In the genomic region with DNA sequence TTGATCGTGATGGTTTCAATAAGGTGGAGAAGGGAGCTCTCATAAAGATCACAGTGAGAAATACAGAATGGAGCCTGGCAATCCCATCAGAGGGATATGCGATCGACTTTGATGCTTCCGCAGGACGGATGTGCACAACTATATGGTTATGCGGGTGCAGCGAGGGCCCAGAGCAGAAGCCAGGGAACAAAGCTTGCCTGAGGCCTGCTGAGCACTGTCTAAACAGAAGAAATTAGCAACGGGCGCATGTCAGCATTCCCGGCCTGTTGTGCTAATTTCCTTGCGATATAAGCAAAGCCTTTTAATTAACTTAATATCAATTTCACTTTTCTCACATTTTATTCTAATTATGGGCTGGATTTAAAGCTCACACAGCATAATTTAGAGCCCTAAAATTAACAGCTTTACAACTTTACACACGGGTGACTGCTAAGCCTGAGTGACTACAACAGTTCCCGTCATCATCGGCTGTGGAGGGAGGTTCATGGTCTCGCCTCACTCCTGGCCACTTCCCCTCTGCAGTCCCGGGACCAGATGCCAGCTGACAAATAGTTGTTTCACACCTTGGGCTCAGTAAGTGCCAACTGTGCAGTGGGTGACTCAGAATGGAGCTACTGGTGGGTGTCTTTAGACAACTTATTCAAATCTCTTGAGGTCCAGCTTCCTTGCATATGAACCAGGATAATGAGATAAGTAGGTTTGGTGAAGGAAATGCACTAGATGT, we compare ENCODE assay signal across 23 mouse cellular contexts. TPM values are rescaled to one million over a fixed set of nuclear protein-coding genes. Genes with fewer than 3 reads are reported as not detected.
DNase-seq lines count a peak whose midpoint lies in the region; ATAC-seq and TF ChIP-seq lines count a peak whose summit lies in the region.
"Had no signal": no experiment of that assay in that cellular context is flagged by ENCODE, and none has a peak within 500 bp of the region (broad histone marks: within the 10 kb centered on the region; RNA-seq: fewer than 3 reads in every experiment).

No protein-coding gene starts in this region.

- peaks cover 12% of the 10 kb centered on the region; the same call in 1 of the 2 replicates for H3K4me1 ChIP-seq in forebrain, embryonic 13.5 days
- no peaks in the 10 kb centered on the region for H3K4me1 ChIP-seq in forebrain, postnatal 0 days (ENCODE audit: insufficient read depth)
- H3K4me1 ChIP-seq: heart, embryonic 15.5 days; hindbrain, embryonic 10.5 days; limb, embryonic 10.5 days; midbrain, embryonic 13.5 days; neural tube, embryonic 12.5 days had no signal

- 83% methylated on average over 16 of the region's 16 CpGs for WGBS in forebrain, embryonic 13.5 days
- 53% methylated on average over 16 of the region's 16 CpGs for WGBS in forebrain, postnatal 0 days

- H3K4me3 ChIP-seq in forebrain, embryonic 13.5 days = no peak overlapping the region
- H3K4me3 ChIP-seq in forebrain, postnatal 0 days (ENCODE audit: low read depth, low read length) = no peak overlapping the region
- H3K4me3 ChIP-seq: heart, embryonic 15.5 days; hindbrain, embryonic 10.5 days; limb, embryonic 10.5 days; midbrain, embryonic 13.5 days; neural tube, embryonic 12.5 days had no signal

- no peak for TF ChIP-seq CTCF in forebrain, postnatal 0 days (IDR thresholded peaks at IDR 0.05; ENCODE audit: low read depth)

- no peak overlapping the region for H3K4me2 ChIP-seq in forebrain, embryonic 13.5 days
- no peak overlapping the region for H3K4me2 ChIP-seq in forebrain, postnatal 0 days (ENCODE audit: low read depth)
- H3K4me2 ChIP-seq: heart, embryonic 15.5 days; midbrain, embryonic 13.5 days; neural tube, embryonic 12.5 days had no signal

- H3K9me3 ChIP-seq in forebrain, embryonic 13.5 days (replicated peaks) = no peaks in the 10 kb centered on the region
- H3K9me3 ChIP-seq in forebrain, postnatal 0 days (ENCODE audit: low read length) = no peaks in the 10 kb centered on the region
- H3K9me3 ChIP-seq: heart, embryonic 15.5 days; hindbrain, embryonic 10.5 days; limb, embryonic 10.5 days; midbrain, embryonic 13.5 days; neural tube, embryonic 12.5 days had no signal

- no peak overlapping the region for H3K27ac ChIP-seq in forebrain, embryonic 13.5 days
- no peak overlapping the region for H3K27ac ChIP-seq in forebrain, postnatal 0 days (ENCODE audit: low read depth, low read length)
- H3K27ac ChIP-seq: heart, embryonic 15.5 days; hindbrain, embryonic 10.5 days; hindbrain, postnatal 0 days; limb, embryonic 10.5 days; midbrain, embryonic 13.5 days; neural tube, embryonic 12.5 days had no signal

- no peaks in the 10 kb centered on the region for H3K27me3 ChIP-seq in forebrain, embryonic 13.5 days
- no peaks in the 10 kb centered on the region for H3K27me3 ChIP-seq in forebrain, postnatal 0 days (ENCODE audit: insufficient read depth, low read length)
- H3K27me3 ChIP-seq: heart, embryonic 15.5 days; midbrain, embryonic 13.5 days; neural tube, embryonic 12.5 days had no signal

- H3K9ac ChIP-seq in forebrain, embryonic 13.5 days = no peak overlapping the region
- no peak overlapping the region for H3K9ac ChIP-seq in forebrain, postnatal 0 days
- H3K9ac ChIP-seq: heart, embryonic 15.5 days; liver, postnatal 0 days; midbrain, embryonic 13.5 days; neural tube, embryonic 12.5 days had no signal

- no peak for DNase-seq in forebrain, postnatal 0 days
- peak; percentile 2 to 10 for DNase-seq in heart, adult 18-20 months
- no peak for DNase-seq in heart, postnatal 36 days
- peak; percentile 35 to 63 for DNase-seq in left cerebral cortex, adult 9 months (ENCODE audit: low spot score in 2 of 2)
- DNase-seq in left cerebral cortex, postnatal 4 days = no peak
- peak; percentile 79 for DNase-seq in brain, adult 2 months (ENCODE audit: low read depth, low spot score)
- no peak for DNase-seq in cerebellum, adult 8-10 months
- DNase-seq: adrenal gland, postnatal 25 days; cerebellum, adult 2 months; gastrocnemius, postnatal 14 days; liver, postnatal 0 days; lung, postnatal 14 days; spleen, adult 18-20 months; thymus, adult 2 months had no signal

- intact Hi-C loops in heart, postnatal 36 days (cut with DNase I) = no loop called here
- intact Hi-C loops in left cerebral cortex, postnatal 4 days (cut with DNase I) = no loop called here

- no peaks in the 10 kb centered on the region for H3K36me3 ChIP-seq in forebrain, embryonic 13.5 days (ENCODE audit: poor library complexity, severe bottlenecking)
- no peaks in the 10 kb centered on the region for H3K36me3 ChIP-seq in forebrain, postnatal 0 days (ENCODE audit: insufficient read depth)
- H3K36me3 ChIP-seq: heart, embryonic 15.5 days; hindbrain, embryonic 10.5 days; limb, embryonic 10.5 days; midbrain, embryonic 13.5 days; neural tube, embryonic 12.5 days had no signal

- peak; percentile 62; the same call in 1 of the 2 replicates for ATAC-seq in forebrain, embryonic 13.5 days
- ATAC-seq in forebrain, postnatal 0 days = no peak
- ATAC-seq: hindbrain, postnatal 0 days; intestine, postnatal 0 days; liver, postnatal 0 days; midbrain, embryonic 13.5 days had no signal

RNA-seq across cellular contexts. Expression of gene Galnt17, which starts 14.4 kb away (rescaled TPM):
- polyA plus RNA-seq in forebrain, embryonic 13.5 days (2015; fragmentation: Nextera tagmentation; extraction: Ambion mirVana) = 5.6 and 6.5 TPM in 2 replicates
- total RNA-seq in forebrain, postnatal 0 days (2014; rRNA removed) = 17.8 and 20.2 TPM in 2 replicates
- 2.6 and 5.2 TPM in 2 replicates for polyA plus RNA-seq in forebrain, postnatal 0 days (2015; fragmentation: Nextera tagmentation; extraction: Ambion mirVana)
- 1 to 10 TPM; 3.2 to 4.0 TPM for total RNA-seq in heart, adult 18-20 months (2021)
- total RNA-seq in heart, postnatal 36 days (2021) = 1 to 10 TPM; 4.1 to 5.7 TPM
- total RNA-seq in left cerebral cortex, postnatal 4 days (2021) = 10 to 100 TPM; 26.8 to 28.9 TPM
- total RNA-seq: megakaryocyte, adult 5-6 weeks had no signal
- polyA plus RNA-seq: liver, postnatal 0 days had no signal

Comparison
In these comparisons a context has a peak if more than half of its experiments do, and no peak if none do; other contexts are left out.
1. DNase-seq: peak in heart, adult 18-20 months (2 of 2), left cerebral cortex, adult 9 months (2 of 2) and brain, adult 2 months (single experiment); none in forebrain, postnatal 0 days (single experiment), heart, postnatal 36 days (0 of 2), left cerebral cortex, postnatal 4 days (single experiment) and cerebellum, adult 8-10 months (single experiment).